Mouse (Mus musculus): ENCODE measurements around the gene Abcc12. TPM values are rescaled to one million over a fixed set of nuclear protein-coding genes. Genes with fewer than 3 reads are reported as not detected.

Gene Abcc12
- polyA plus RNA-seq, 1 experiment from 2014 or later = 0.14 TPM

GRCm38 (mm10) chr8:86559947-86560687 is 20.4 kb downstream of the Abcc12 start:
- Histone ChIP-seq H3K4me3 (replicated peaks; ENCODE audit: low read length) (no peak overlapping the region), H3K9me3 (replicated peaks; ENCODE audit: control insufficient read depth, low read length) (no peaks in the 10 kb centered on the region), H3K27ac (ENCODE audit: low read length) (no peak overlapping the region), H3K36me3 (ENCODE audit: control insufficient read depth, insufficient read depth, low read length) (no peaks in the 10 kb centered on the region), H3K4me1 (ENCODE audit: control insufficient read depth, insufficient read depth, low read length) (no peaks in the 10 kb centered on the region), H3K27me3 (ENCODE audit: control insufficient read depth, insufficient read depth, low read length) (no peaks in the 10 kb centered on the region), H3K9ac (ENCODE audit: low read length) (no peak overlapping the region), H3K4me2 (ENCODE audit: low read depth, low read length) (no peak overlapping the region)
- ATAC-seq (ENCODE audit: insufficient read depth, low FRiP score) = no peak
- 82% methylated on average over 15 of the region's 15 CpGs for WGBS

- no peak overlapping the region for H3K9ac ChIP-seq (ENCODE audit: low read length)
- no peak for ATAC-seq (ENCODE audit: insufficient read depth, low FRiP score)
- no peak overlapping the region for H3K4me2 ChIP-seq (ENCODE audit: low read depth, low read length)
- no peaks in the 10 kb centered on the region for H3K9me3 ChIP-seq (replicated peaks; ENCODE audit: control insufficient read depth, low read length)
- no peaks in the 10 kb centered on the region for H3K27me3 ChIP-seq (ENCODE audit: control insufficient read depth, insufficient read depth, low read length)
- H3K4me3 ChIP-seq (replicated peaks; ENCODE audit: low read length) = no peak overlapping the region
- WGBS = 58% methylated on average over 15 of the region's 15 CpGs
- H3K4me1 ChIP-seq (ENCODE audit: control insufficient read depth, insufficient read depth, low read length) = no peaks in the 10 kb centered on the region
- no peak overlapping the region for H3K27ac ChIP-seq (ENCODE audit: low read length)
- H3K36me3 ChIP-seq (ENCODE audit: control insufficient read depth, insufficient read depth, low read length) = no peaks in the 10 kb centered on the region
Observed at GRCm38 (mm10) chr8:86557186-86558045, 23.1 kb downstream of the Abcc12 start.

GRCm38 (mm10) chr8:86555564-86555963 is 24.9 kb downstream of the Abcc12 start:
- WGBS = 78% methylated on average over 2 of the region's 2 CpGs
- Histone ChIP-seq H3K4me3 (replicated peaks; ENCODE audit: low read length) (no peak overlapping the region), H3K27me3 (ENCODE audit: control insufficient read depth, insufficient read depth, low read length) (no peaks in the 10 kb centered on the region), H3K9ac (ENCODE audit: low read length) (no peak overlapping the region), H3K36me3 (ENCODE audit: control insufficient read depth, insufficient read depth, low read length) (no peaks in the 10 kb centered on the region), H3K4me2 (ENCODE audit: low read depth, low read length) (no peak overlapping the region), H3K27ac (ENCODE audit: low read length) (no peak overlapping the region), H3K9me3 (replicated peaks; ENCODE audit: control insufficient read depth, low read length) (no peaks in the 10 kb centered on the region), H3K4me1 (ENCODE audit: control insufficient read depth, insufficient read depth, low read length) (no peaks in the 10 kb centered on the region)
- ATAC-seq (ENCODE audit: insufficient read depth, low FRiP score) = no peak

- no peaks in the 10 kb centered on the region for H3K9me3 ChIP-seq (replicated peaks; ENCODE audit: control insufficient read depth, low read length)
- H3K36me3 ChIP-seq (ENCODE audit: control insufficient read depth, insufficient read depth, low read length) = no peaks in the 10 kb centered on the region
- WGBS = 78% methylated on average over 12 of the region's 12 CpGs
- no peaks in the 10 kb centered on the region for H3K4me1 ChIP-seq (ENCODE audit: control insufficient read depth, insufficient read depth, low read length)
- no peak overlapping the region for H3K27ac ChIP-seq (ENCODE audit: low read length)
- no peaks in the 10 kb centered on the region for H3K27me3 ChIP-seq (ENCODE audit: control insufficient read depth, insufficient read depth, low read length)
- H3K4me3 ChIP-seq (replicated peaks; ENCODE audit: low read length) = no peak overlapping the region
- no peak overlapping the region for H3K4me2 ChIP-seq (ENCODE audit: low read depth, low read length)
- ATAC-seq (ENCODE audit: insufficient read depth, low FRiP score) = no peak
- H3K9ac ChIP-seq (ENCODE audit: low read length) = no peak overlapping the region
Observed at GRCm38 (mm10) chr8:86554220-86554891, 26.1 kb downstream of the Abcc12 start.

- H3K4me2 ChIP-seq (ENCODE audit: low read depth, low read length) = no peak overlapping the region
- no peak for ATAC-seq (ENCODE audit: insufficient read depth, low FRiP score)
- no peak overlapping the region for H3K4me3 ChIP-seq (replicated peaks; ENCODE audit: low read length)
- no peaks in the 10 kb centered on the region for H3K9me3 ChIP-seq (replicated peaks; ENCODE audit: control insufficient read depth, low read length)
- H3K27me3 ChIP-seq (ENCODE audit: control insufficient read depth, insufficient read depth, low read length) = no peaks in the 10 kb centered on the region
- H3K4me1 ChIP-seq (ENCODE audit: control insufficient read depth, insufficient read depth, low read length) = no peaks in the 10 kb centered on the region
- 90% methylated on average over 10 of the region's 10 CpGs for WGBS
- H3K36me3 ChIP-seq (ENCODE audit: control insufficient read depth, insufficient read depth, low read length) = no peaks in the 10 kb centered on the region
- no peak overlapping the region for H3K27ac ChIP-seq (ENCODE audit: low read length)
- H3K9ac ChIP-seq (ENCODE audit: low read length) = no peak overlapping the region
Observed at GRCm38 (mm10) chr8:86550516-86550915, 30.0 kb downstream of the Abcc12 start.

GRCm38 (mm10) chr8:86546001-86546400 is 34.5 kb downstream of the Abcc12 start:
- H3K9me3 ChIP-seq (replicated peaks; ENCODE audit: control insufficient read depth, low read length) = no peaks in the 10 kb centered on the region
- H3K4me3 ChIP-seq (replicated peaks; ENCODE audit: low read length) = no peak overlapping the region
- H3K27ac ChIP-seq (ENCODE audit: low read length) = no peak overlapping the region
- ATAC-seq (ENCODE audit: insufficient read depth, low FRiP score) = no peak
- H3K36me3 ChIP-seq (ENCODE audit: control insufficient read depth, insufficient read depth, low read length) = no peaks in the 10 kb centered on the region
- H3K4me2 ChIP-seq (ENCODE audit: low read depth, low read length) = no peak overlapping the region
- no peaks in the 10 kb centered on the region for H3K4me1 ChIP-seq (ENCODE audit: control insufficient read depth, insufficient read depth, low read length)
- H3K9ac ChIP-seq (ENCODE audit: low read length) = no peak overlapping the region
- WGBS = 79% methylated on average over 1 of the region's 1 CpGs
- H3K27me3 ChIP-seq (ENCODE audit: control insufficient read depth, insufficient read depth, low read length) = no peaks in the 10 kb centered on the region

GRCm38 (mm10) chr8:86540906-86541305 is 39.6 kb downstream of the Abcc12 start:
- H3K4me1 ChIP-seq (ENCODE audit: control insufficient read depth, insufficient read depth, low read length) = peaks cover 4% of the 10 kb centered on the region
- ATAC-seq (ENCODE audit: insufficient read depth, low FRiP score) = no peak
- no peaks in the 10 kb centered on the region for H3K36me3 ChIP-seq (ENCODE audit: control insufficient read depth, insufficient read depth, low read length)
- H3K4me3 ChIP-seq (replicated peaks; ENCODE audit: low read length) = no peak overlapping the region
- no peaks in the 10 kb centered on the region for H3K27me3 ChIP-seq (ENCODE audit: control insufficient read depth, insufficient read depth, low read length)
- H3K9ac ChIP-seq (ENCODE audit: low read length) = no peak overlapping the region
- 84% methylated on average over 6 of the region's 6 CpGs for WGBS
- H3K27ac ChIP-seq (ENCODE audit: low read length) = no peak overlapping the region
- H3K9me3 ChIP-seq (replicated peaks; ENCODE audit: control insufficient read depth, low read length) = no peaks in the 10 kb centered on the region
- H3K4me2 ChIP-seq (ENCODE audit: low read depth, low read length) = no peak overlapping the region

- Histone ChIP-seq H3K4me3 (replicated peaks; ENCODE audit: low read length) (no peak overlapping the region), H3K9ac (ENCODE audit: low read length) (no peak overlapping the region), H3K4me2 (ENCODE audit: low read depth, low read length) (no peak overlapping the region), H3K36me3 (ENCODE audit: control insufficient read depth, insufficient read depth, low read length) (no peaks in the 10 kb centered on the region), H3K27me3 (ENCODE audit: control insufficient read depth, insufficient read depth, low read length) (no peaks in the 10 kb centered on the region), H3K9me3 (replicated peaks; ENCODE audit: control insufficient read depth, low read length) (no peaks in the 10 kb centered on the region), H3K4me1 (ENCODE audit: control insufficient read depth, insufficient read depth, low read length) (peaks cover 4% of the 10 kb centered on the region), H3K27ac (ENCODE audit: low read length) (no peak overlapping the region)
- ATAC-seq (ENCODE audit: insufficient read depth, low FRiP score) = no peak
- WGBS = 84% methylated on average over 2 of the region's 2 CpGs
Observed at GRCm38 (mm10) chr8:86540376-86540775, 40.1 kb downstream of the Abcc12 start.

GRCm38 (mm10) chr8:86536663-86536987 is 43.9 kb downstream of the Abcc12 start:
- WGBS = 65% methylated on average over 3 of the region's 3 CpGs
- Histone ChIP-seq H3K27ac (ENCODE audit: low read length) (no peak overlapping the region), H3K36me3 (ENCODE audit: control insufficient read depth, insufficient read depth, low read length) (no peaks in the 10 kb centered on the region), H3K9ac (ENCODE audit: low read length) (no peak overlapping the region), H3K4me2 (ENCODE audit: low read depth, low read length) (no peak overlapping the region), H3K27me3 (ENCODE audit: control insufficient read depth, insufficient read depth, low read length) (no peaks in the 10 kb centered on the region), H3K4me1 (ENCODE audit: control insufficient read depth, insufficient read depth, low read length) (peaks cover 4% of the 10 kb centered on the region), H3K4me3 (replicated peaks; ENCODE audit: low read length) (no peak overlapping the region), H3K9me3 (replicated peaks; ENCODE audit: control insufficient read depth, low read length) (no peaks in the 10 kb centered on the region)
- ATAC-seq (ENCODE audit: insufficient read depth, low FRiP score) = no peak; the same call in 1 of the 2 replicates

Data from stomach, embryonic 16.5 days (tissue).